Mouse (Mus musculus): ENCODE measurements around the gene Gtf2f2.

DNA sequence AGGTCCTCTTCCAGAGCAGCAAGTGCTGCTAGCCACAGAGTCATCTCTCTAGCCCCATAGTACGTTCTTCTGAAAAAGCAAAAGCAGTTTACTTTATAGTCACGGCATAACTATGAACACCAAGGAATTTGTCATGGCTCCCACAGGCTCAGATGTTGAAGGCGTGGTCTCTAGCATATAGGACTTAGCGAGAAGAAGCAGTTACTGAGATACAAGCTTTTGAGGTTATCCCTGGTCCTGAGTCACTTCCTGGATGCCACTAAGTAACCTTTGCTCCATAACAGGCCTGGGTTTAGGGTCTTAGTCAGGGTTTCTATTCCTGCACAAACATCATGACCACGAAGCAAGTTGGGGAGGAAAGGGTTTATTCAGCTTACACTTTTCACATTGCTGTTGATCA, 158.6 kb downstream of the Gtf2f2 start:
- TF ChIP-seq GATA1 (IDR thresholded peaks at IDR 0.05; ENCODE audit: borderline replicate concordance, low read length) (no peak), FLI1 (IDR thresholded peaks at IDR 0.05; ENCODE audit: low read length) (no peak)
